9 mouse cellular contexts compared by ENCODE assay signal in genomic region chr8:124826658-124827057, GRCm38 (mm10). TPM values are rescaled to one million over a fixed set of nuclear protein-coding genes. Genes with fewer than 3 reads are reported as not detected.
DNase-seq lines count a peak whose midpoint lies in the region; ATAC-seq and TF ChIP-seq lines count a peak whose summit lies in the region.
"Had no signal": no experiment of that assay in that cellular context is flagged by ENCODE, and none has a peak within 500 bp of the region (broad histone marks: within the 10 kb centered on the region; RNA-seq: fewer than 3 reads in every experiment).

No protein-coding gene starts in this region.

- no peak for TF ChIP-seq CTCF in bone marrow, adult 2 months (IDR thresholded peaks at IDR 0.05; ENCODE audit: control insufficient read depth, insufficient read depth, low read length)

- intact Hi-C loops in gastrocnemius, postnatal 14 days (cut with DNase I; ENCODE audit: low total_unique reads), result loop anchor here (2.0 kb wide), 1 partner anchor 30 kb away; no protein-coding TSS in a partner anchor

- peak; percentile 61 for DNase-seq in gastrocnemius, postnatal 14 days
- DNase-seq in gastrocnemius, postnatal 4 days (ENCODE audit: low spot score in 2 of 2), result no peak
- DNase-seq in 416B (ENCODE audit: low read depth), result peak; percentile 26
- DNase-seq in kidney, postnatal 10 days, result peak; percentile 55
- DNase-seq in right cerebral cortex, adult 2 months (ENCODE audit: low spot score in 2 of 2), result no peak
- no peak for DNase-seq in spleen, postnatal 14 days (ENCODE audit: low spot score in 2 of 2)

- H3K4me1 ChIP-seq in bone marrow, adult 2 months (ENCODE audit: control insufficient read depth, insufficient read depth, low read length), result peaks cover 5% of the 10 kb centered on the region; the same call in 1 of the 2 replicates

- no peak overlapping the region for H3K4me3 ChIP-seq in bone marrow, adult 2 months (replicated peaks; ENCODE audit: control insufficient read depth, low read depth, low read length)
- H3K4me3 ChIP-seq: erythroblast, embryonic 14.5 days had no signal

- WGBS in bone marrow, adult 2 months, result 23% methylated on average over 7 of the region's 7 CpGs

- TF ChIP-seq POLR2A in bone marrow, adult 2 months (IDR thresholded peaks at IDR 0.05; ENCODE audit: borderline replicate concordance, control insufficient read depth, low read depth, low read length), result no peak

- H3K27ac ChIP-seq in bone marrow, adult 2 months (ENCODE audit: control insufficient read depth, insufficient read depth, low read depth, low read length, poor library complexity), result peak overlapping the region; percentile 8

- ATAC-seq in megakaryocyte-erythroid progenitor cell, adult 5-6 weeks (replicated peaks; ENCODE audit: low FRiP score, low TSS enrichment, poor library complexity, severe bottlenecking), result no peak

RNA-seq across cellular contexts. Expression of gene Trim67, which starts 33.8 kb away (rescaled TPM):
- total RNA-seq in gastrocnemius, postnatal 14 days (2021), result under 1 TPM; 0.07 to 0.18 TPM
- under 1 TPM; 0.12 to 0.13 TPM for total RNA-seq in gastrocnemius, postnatal 4 days (2021)
- not detected in 2 replicates for polyA plus RNA-seq in bone marrow, adult 2 months (2011; ENCODE audit: insufficient read depth, insufficient read length, low replicate concordance, missing spikeins)
- not detected in 2 replicates for total RNA-seq in megakaryocyte-erythroid progenitor cell, adult 5-6 weeks (2014; fragmentation: Nextera tagmentation)
- not detected in 2 replicates for total RNA-seq in megakaryocyte-erythroid progenitor cell, adult 5-6 weeks (2017)
- polyA plus RNA-seq: erythroblast, embryonic 14.5 days had no signal

RNA-seq across cellular contexts. Expression of gene Gnpat, which starts 36.2 kb away (rescaled TPM):
- total RNA-seq in gastrocnemius, postnatal 14 days (2021), result 100 to 1,000 TPM in 1 of 2 experiments, 10 to 100 TPM in 1; 98.0 to 105 TPM
- total RNA-seq in gastrocnemius, postnatal 4 days (2021), result 100 to 1,000 TPM; 108 to 109 TPM
- 32.3 and 41.2 TPM in 2 replicates for polyA plus RNA-seq in bone marrow, adult 2 months (2011; ENCODE audit: insufficient read depth, insufficient read length, low replicate concordance, missing spikeins)
- 96.0 and 98.2 TPM in 2 replicates for total RNA-seq in megakaryocyte-erythroid progenitor cell, adult 5-6 weeks (2014; fragmentation: Nextera tagmentation)
- 51.5 and 55.6 TPM in 2 replicates for total RNA-seq in megakaryocyte-erythroid progenitor cell, adult 5-6 weeks (2017)

RNA-seq across cellular contexts. Expression of gene 2810004N23Rik, which starts 36.3 kb away (rescaled TPM):
- total RNA-seq in gastrocnemius, postnatal 14 days (2021), result 10 to 100 TPM; 25.1 to 30.6 TPM
- 10 to 100 TPM; 36.7 to 37.0 TPM for total RNA-seq in gastrocnemius, postnatal 4 days (2021)
- polyA plus RNA-seq in bone marrow, adult 2 months (2011; ENCODE audit: insufficient read depth, insufficient read length, low replicate concordance, missing spikeins), result 12.8 and 22.0 TPM in 2 replicates
- 55.2 and 62.5 TPM in 2 replicates for total RNA-seq in megakaryocyte-erythroid progenitor cell, adult 5-6 weeks (2014; fragmentation: Nextera tagmentation)
- total RNA-seq in megakaryocyte-erythroid progenitor cell, adult 5-6 weeks (2017), result 88.0 and 94.9 TPM in 2 replicates

Comparison
In these comparisons a context has a peak if more than half of its experiments do, and no peak if none do; other contexts are left out.
1. DNase-seq: peak in gastrocnemius, postnatal 14 days (single experiment), 416B (single experiment) and kidney, postnatal 10 days (single experiment); none in gastrocnemius, postnatal 4 days (0 of 2), right cerebral cortex, adult 2 months (0 of 2) and spleen, postnatal 14 days (0 of 2).